Mouse (Mus musculus): ENCODE results near the gene Zfhx3. TPM values are rescaled to one million over a fixed set of nuclear protein-coding genes. Genes with fewer than 3 reads are reported as not detected.

The Zfhx3 gene
- polyA plus RNA-seq, 1 experiment: 1.5 TPM

DNA sequence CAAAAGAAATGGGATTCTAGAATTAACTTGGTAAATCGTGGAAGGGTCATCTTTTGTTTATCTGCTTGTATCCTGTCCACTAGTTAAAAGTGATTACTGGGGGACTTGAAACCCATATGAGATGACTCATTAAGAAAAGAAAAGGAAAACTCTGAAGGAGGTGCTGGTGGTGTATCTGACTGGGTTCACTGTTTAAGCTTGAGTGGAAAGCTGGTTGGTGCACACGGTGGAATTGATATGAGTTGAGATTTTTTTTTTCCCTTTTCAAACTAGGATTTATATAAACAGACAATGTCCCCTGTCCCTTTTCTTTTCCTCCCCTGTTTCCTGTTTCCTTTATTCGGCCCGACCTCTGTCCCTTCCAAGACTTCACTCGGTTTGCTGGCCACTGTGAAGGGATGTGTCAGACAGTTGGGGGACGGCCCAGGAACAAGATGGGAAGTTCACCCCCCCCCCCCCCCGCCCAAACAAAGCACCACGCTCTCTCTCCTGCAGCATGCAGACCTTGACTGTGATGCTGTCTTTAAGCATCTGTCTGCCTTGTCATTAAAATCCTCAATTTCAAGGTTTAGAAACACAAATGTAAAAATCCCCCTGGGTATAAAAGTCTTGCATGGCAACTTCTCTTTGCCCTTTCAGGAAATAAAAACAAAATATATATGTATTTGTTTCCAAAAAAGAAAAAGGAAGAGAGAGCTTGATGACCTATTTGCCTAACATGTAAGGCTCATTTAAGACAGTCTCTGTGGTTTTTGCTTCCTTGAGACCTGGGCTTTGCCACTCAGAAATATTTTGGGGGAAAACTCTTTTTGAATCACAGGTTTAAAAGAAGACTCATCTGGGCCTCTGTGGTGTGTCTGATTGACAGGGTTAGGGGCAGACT lies 768.4 kb downstream of the Zfhx3 start:
- no peak for DNase-seq (ENCODE audit: extremely low spot score in 1 of 2, low spot score in 1 of 2)

DNA sequence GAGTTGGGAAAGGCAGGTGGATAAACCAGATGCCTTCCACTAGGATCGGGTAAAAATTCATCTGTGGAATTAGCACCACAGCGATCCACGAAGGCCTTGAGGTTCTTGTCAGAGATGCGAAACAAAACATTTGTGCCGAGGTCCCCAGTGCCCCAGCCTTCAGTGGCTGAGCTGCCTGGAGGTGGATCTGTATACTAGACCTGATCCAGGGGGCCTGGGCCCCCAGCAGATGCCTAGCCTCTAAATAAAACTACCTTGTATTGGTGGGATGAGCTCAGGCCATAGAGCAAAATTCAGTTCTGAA lies 769.0 kb downstream of the Zfhx3 start:
- DNase-seq (ENCODE audit: extremely low spot score in 1 of 2, low spot score in 1 of 2): no peak

DNA sequence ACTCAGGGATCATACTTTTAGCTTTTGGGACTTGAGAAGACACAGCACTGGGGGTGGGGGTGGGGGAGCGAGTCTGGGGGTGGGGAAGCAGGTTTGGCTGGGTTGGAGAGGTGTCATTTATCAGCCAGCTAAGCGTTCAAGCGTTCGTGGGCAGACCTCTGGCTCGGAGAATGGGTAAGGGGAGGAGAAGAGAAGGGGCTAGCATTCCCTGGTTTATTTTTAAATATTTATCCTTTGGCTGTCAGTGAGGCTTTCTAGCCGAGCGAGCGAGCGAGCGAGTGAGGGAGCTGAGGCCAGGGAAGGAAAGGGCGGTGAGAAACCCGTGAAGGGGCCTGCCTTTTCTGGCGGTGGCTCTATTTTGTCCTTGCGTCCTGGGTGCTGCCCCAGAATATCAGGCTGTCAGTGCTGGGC lies 769.6 kb downstream of the Zfhx3 start:
- DNase-seq (ENCODE audit: extremely low spot score in 1 of 2, low spot score in 1 of 2): no peak

DNA sequence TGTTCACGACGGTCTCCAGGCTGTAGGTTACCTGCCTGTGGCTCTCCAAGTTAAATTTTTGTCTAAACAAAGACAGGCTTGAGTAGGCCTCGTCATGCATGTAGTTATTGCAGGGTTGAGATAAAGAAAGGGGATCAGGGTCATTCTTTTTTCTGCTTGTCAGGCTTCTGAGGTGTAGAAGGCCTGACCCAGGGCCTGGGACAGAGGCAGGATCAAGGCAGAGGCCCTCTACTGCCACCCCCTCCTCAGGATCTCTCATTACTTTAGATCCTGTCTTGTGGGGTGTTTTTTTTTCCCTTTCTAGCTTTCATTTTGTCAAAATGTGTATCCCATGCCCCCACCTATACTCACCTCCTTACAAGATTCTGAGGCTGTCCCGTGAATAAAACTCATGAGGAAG lies 770.2 kb downstream of the Zfhx3 start:
- DNase-seq (ENCODE audit: extremely low spot score in 1 of 2, low spot score in 1 of 2): no peak

DNA sequence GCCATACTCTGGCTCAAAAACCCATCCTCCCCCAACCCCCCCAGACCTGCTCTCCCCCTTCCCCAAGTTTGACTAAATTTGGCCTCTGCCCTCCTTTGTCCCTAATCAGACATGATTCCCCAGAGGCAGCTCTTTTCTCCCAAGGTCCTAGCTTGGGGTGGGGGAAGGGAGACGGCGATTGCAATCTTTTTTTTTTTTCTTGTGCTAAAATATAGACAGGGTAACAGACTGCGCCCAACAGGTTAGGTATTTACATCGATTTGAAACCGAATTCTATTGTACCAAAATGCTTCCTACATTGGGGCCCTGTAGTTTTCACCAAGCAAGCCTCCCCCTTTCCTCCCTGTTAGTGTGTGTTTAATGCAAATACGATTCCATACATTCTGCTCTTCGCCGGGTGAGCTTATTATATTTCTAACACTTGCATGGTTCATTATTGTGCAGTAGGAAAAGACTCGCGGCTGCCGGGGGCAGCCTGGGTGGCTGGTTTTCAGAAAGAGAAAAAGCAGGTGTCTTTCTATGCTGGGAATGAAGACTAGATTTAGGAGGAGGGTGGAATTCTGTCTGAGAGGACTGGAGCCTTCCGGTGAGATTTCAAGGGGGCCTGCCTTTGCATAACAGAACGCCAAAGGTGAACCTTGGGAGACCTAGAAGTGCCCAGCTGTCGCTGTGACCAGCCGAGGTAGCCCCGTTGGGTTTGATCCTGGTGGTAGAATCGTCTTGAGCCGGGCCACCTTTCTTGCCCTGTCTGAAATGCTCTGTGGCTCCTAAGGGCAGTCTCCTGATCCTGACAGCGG lies 771.1 kb downstream of the Zfhx3 start:
- DNase-seq (ENCODE audit: extremely low spot score in 1 of 2, low spot score in 1 of 2): no peak

DNA sequence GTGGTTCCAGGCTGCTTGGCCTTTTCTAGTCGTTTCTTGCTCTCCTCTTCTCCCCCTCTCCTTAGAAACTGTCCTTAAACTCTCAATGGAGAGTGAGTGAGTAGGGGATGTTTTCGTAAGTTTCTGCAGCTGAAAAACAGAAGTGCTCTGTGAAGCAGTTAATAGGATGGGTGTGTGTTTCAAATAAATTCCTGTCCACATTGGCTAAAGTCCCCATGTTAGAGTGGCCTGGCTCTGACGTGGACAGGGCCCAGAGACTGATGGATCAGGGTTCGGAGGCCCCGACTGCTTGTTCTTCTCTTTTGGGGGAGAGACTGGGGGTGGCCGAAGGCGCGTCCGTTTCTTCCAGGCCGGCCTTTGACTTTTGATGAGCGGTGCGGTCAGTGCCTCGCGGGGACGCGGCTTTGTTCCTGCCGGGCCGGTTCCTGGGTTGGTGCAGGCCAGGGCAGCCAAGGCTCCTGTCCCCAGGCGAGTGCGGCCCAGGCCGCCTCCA lies 771.7 kb downstream of the Zfhx3 start:
- no peak for DNase-seq (ENCODE audit: extremely low spot score in 1 of 2, low spot score in 1 of 2)

DNA sequence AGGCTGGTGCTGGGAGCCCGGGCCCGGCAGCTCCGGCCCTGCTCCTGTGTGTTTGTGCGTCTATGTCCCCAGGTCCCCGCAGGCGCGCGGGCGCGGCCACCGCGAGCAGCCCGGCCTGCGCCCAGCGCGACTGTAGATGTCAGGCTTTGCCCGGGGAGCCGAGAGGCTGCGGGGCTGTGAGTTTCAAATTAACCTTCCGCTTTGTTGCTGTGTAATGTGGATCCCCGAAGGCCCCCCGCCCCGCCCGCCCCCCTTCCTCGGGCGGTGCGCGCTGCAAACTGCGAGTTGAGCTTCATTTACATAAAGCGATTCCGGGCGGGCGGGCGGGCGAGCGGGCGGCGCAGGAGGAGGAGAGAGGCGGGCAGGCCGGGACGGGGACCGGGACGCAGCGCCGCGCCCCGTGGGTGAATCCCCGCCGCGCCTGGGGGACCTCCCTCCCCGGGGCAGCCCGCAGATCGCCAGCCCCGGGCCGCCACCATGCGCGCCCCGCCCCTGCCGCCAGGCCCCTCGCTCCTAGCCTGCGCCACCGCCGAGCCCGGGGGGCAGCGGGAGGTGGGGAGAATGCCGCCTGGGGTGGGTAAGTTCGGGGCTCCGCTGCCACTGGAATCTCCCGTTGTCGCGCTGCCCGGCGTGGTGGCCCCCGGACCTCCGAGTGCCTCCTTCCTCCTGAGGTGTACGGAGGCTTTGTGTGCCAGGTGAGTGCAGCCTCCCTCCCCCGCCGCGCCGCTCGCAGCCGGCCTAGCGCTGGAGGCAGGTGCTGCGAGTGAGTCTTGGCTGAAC lies 772.4 kb downstream of the Zfhx3 start:
- DNase-seq (ENCODE audit: extremely low spot score in 1 of 2, low spot score in 1 of 2): no peak

DNA sequence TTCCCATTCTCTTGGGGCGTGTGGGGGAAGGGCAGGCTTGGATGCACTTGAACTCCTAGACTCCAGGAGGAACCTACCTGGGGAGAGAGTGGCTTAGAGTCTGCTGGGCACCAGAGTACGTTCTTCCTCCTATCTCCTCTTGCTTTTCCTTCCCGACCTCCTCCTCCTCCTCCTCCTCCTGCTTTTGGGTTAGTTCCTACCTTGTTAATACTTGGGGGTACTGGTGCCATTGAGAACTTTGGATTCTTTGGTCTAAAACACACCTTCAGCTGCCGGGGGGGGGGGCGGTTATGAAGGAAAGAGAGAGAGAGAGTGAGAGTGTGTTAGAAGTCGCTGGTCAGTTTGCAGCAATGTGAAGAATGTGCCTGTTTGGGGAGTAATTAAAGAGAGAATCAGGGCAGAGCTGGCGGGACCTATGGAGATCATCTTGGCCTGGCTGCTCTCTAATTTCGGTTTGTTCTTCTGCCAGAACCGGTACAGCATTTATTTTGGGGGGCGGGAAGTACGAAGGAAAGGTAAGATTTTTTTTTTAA lies 773.0 kb downstream of the Zfhx3 start:
- no peak for DNase-seq (ENCODE audit: extremely low spot score in 1 of 2, low spot score in 1 of 2)

DNA sequence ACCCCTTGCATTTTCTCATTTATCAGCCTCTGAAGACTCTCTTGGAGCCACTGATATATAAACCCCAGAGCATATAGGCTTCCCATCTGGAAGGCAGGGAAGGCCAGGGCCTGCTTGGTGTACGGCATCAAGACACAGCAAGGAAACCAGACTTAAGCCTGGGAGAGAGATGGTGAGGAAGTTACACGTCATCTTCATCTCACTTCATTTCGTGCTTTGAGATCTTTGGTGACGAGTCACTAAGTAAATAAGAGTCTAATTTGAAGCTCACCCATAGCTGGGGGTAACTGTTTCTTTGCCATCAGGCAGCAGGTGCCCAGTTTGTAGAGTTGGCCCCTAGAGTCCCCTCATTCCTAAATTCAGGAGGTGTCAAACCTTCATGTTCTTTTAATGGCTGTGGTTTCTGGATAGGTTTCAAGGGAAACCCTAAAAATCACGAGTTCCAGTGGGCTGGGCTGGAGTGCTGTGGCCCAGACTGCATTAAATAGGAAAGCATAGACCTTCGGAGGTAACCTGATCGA lies 773.9 kb downstream of the Zfhx3 start:
- no peak for DNase-seq (ENCODE audit: extremely low spot score in 1 of 2, low spot score in 1 of 2)

DNA sequence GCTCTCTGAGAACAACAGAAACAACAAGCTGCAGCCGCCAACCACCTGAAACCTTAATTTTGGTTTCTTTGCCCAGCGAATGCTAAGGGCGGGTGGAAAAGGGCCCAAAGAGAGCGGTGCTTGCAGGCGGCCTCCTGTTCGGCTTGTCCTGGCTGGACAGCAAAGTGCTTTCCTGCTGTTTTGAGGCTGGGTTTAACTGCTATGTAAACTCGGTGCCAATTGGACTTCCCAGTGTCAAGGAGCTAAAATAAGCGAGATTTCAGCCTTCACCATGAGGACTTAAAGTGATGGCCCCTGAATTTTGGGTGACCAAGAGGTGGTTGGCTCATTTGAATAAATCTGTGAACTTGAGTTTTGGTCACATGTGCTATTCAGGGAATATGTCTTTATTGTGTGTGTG lies 775.1 kb downstream of the Zfhx3 start:
- DNase-seq (ENCODE audit: extremely low spot score in 1 of 2, low spot score in 1 of 2): no peak

DNA sequence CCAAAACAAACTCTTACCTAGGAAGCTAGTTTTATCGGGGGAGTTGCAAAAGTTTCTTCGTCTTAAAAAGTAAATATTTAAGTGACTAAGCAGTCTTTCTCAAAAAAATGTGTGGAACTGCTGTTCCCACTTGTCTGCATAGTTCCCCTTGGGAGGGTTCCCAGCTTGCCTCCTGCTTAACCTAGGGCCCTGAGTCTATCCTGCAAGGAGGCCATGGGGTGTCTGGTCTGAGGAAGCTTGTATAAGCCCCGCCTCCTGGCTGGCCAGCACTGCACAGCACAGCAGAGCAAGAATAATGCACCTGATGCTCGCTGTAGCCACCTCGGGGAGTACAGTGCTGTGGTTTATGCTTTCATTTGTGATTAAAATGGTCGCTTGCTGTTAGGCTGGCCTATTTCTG lies 775.6 kb downstream of the Zfhx3 start:
- no peak for DNase-seq (ENCODE audit: extremely low spot score in 1 of 2, low spot score in 1 of 2)

DNA sequence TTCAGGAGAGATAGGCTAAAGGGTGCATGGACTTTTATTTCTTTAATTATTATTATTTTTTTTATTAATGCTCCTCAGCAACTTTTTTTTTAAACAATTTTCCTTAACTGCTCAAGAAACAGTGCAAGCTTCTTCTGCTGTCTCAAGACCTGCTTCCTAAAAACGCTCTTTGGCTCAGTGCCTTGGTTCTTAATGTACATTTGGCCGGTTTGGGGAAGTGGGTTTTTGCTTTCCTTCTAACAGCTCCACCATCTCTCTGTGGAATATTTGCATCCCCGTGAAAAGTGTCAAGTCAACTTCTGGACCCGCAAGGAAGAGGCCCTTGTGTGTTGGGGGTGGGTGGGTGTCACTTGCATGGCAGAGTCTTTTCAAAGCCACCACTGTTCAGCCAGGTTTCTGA lies 778.4 kb downstream of the Zfhx3 start:
- no peak for DNase-seq (ENCODE audit: extremely low spot score in 1 of 2, low spot score in 1 of 2)

DNA sequence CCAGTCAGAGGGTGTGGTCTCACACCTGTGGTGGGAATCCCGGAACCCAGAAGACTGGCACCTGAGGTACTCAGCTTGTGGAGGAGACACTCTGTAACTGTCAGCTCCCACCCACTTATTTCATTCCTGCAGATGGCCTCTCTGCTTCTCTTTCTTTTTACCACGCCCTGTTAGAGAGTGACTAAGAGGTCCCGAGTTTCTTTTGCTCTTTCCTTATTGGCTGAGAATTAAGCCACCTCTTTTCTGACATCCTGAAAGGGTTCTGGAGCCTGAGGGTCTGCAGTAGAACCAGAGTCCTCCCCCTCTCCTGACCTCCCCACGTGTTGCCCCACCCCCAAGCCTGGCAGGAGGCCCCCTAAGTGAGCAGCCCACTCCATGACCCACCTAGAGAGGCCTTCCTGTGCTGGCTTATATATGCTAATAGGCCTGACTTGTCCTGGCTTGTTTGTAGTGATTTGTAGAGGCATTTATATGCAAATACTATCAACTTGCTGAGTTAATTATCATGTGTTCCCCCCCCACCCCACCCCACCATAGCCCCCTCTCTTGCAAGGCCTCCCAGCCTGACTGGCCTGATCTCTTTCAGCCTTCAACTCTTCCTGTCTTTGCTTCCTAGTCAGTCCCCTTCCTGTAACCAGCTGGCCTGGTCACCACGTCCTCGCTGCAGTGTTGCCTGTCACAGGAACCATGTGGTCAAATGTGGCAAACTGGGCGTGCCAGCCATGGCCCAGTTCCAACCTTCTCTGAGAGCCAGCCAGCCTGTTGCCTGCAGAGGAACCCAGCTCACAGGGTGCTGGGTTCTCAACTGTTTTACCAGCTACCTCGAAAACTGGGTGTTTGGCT lies 780.4 kb downstream of the Zfhx3 start:
- DNase-seq (ENCODE audit: extremely low spot score in 1 of 2, low spot score in 1 of 2): no peak

DNA sequence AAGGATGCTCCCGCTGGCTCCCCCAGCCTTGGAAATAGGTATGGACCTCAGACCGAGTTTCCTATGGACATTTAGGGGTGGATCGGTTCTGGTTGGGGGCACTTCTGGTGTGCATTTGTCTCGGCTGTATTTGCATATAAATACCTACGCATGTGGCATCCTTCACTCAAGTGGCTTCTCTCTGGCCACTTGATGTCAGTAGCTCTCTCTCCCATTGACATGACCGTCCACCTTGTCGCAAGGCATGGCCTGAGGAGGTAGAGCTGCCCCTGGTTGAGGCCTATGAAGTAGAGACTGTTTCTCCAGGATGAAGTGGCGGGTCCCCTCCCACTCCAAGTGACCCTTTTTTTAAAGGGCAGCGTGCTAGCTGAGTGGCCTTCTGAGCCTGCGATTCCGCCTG lies 781.2 kb downstream of the Zfhx3 start:
- no peak for DNase-seq (ENCODE audit: extremely low spot score in 1 of 2, low spot score in 1 of 2)

DNA sequence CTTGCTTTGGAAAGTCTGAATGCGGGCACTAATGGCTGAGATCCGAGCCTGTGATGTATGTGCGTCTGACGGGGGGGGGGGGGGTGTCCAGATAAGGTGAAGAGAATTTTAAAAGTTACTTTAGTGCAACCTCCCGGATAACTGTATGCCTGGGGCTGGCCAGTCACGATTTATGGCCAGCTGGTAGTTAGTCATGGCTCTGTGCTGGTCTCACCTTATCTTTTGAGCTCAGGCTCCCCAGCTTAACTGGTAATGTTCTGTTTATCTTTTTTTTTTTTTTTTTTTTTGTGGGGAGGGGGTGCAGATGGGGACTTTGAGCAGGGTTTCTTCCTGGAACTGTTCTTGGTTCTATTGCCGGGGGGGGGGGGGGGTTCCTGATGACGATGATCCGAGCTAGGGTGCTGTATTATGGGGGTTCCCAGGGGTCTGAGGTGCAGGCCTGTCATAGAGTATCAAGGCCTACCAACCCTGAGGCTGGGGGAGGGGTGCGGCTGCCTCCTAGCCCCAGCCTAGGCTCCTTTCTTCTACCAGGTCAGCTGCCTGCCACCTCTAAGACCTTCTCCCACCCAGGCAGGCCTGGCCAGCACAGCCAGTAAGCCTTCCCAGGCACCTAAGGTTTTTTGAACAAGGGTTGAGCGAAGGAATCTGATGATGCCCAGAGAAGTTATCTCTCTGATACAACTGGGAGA lies 782.5 kb downstream of the Zfhx3 start:
- DNase-seq (ENCODE audit: extremely low spot score in 1 of 2, low spot score in 1 of 2): no peak

DNA sequence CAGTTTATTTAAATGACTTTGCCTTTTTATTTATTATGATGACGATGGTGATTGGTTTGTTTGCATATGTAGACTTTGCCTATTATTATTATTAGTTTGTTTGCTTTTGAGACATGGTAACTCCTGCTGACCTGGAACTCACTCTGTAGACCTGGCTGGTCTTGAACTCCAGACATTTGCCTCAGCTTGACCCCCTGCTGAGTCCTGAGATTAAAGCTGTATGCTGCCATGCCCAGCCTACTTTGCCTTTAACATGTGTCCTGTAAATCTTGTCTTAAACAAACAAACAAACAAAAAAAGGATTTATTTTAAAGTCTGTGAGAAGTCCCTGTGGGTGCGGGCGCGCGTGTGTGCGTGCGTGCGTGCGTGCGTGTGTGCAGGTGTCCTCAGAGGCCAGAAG lies 783.2 kb downstream of the Zfhx3 start:
- DNase-seq (ENCODE audit: extremely low spot score in 1 of 2, low spot score in 1 of 2): no peak

DNA sequence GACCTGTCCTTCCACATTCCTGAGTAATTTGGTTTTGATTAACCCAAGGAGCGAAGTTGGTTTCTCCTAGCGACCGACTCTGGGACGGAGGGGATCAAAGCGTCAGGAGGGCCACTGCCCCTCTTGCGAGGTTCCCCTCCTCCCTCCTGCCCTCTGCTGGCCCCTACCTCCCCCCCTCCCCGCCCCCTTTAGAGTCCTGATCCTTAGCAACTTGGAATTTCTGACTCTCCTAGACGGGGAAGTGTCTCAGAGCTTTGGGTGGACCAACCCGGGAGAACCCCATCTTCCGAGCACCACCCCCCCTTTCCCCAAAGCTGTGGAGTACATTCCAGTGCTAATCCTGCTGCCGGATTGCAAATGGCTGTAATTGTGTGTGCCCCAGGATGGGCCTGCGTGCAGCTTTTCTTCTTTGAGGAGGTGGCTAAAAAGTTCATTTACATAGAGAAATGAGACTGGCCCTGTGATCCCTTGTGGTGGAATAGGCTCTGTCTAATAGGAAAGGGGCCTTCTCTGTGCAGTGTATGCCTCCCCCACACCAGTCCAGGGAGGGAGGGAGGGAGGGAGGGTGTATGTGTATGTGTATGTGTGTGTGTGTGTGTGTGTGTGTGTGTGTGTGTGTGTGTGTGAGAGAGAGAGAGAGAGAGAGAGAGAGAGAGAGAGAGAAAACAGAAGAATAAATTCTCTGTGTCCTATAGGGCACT lies 784.2 kb downstream of the Zfhx3 start:
- DNase-seq (ENCODE audit: extremely low spot score in 1 of 2, low spot score in 1 of 2): no peak

DNA sequence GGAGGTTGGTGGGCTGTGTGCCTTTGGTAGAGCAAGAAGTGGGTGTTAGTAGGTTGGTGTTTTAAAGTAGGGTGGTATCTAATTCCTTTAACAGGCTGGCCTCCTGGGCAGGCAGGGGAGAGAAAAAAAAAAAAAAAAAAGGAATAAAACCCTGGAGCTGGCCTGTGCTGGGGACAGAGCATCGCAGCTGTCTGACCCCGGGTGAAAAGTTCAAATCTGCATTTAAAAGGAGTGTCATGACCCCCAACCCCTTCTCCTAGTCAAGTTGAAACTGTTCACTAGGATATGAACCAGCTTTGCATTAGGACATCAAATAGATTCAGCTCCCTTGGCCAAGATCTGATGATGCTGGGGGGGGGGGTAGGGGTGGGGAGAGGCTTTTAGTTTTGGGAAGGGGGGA lies 786.7 kb downstream of the Zfhx3 start:
- no peak for DNase-seq (ENCODE audit: extremely low spot score in 1 of 2, low spot score in 1 of 2)
